Mouse (Mus musculus) liver, postnatal 0 days (tissue): Measurements from ENCODE around the gene Dhps.

Experiments
- CTCF ChIP-seq: sonication (generic); IDR thresholded peaks from 2 replicates; pipeline ENCODE4 v1.5.1; 2016; ENCODE audit warnings: antibody characterized with exemption, low read depth
- EP300 ChIP-seq: IDR thresholded peaks from 2 replicates; pipeline ENCODE4 v1.6.1; 2016; ENCODE audit warnings: antibody characterized with exemption, low read depth, mild to moderate bottlenecking

DNA sequence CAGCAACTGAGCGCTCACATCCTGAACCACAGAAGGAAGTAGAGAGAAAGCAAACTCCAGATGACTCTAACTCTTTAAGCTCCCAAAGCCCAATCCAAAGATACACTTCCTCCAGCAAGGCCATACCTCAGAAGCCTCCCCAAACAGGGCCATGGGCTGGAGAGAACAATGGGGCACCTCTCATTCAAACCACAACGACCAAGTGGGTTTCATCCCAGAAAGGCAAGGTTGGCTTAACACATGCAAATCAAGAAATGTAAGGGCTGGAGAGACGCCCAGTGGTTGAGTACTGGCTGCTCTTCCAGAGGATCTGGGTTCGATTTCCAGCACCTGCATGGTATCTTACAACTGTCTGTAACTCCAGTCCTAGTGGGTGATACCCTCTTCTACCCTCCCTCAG lies 43.9 kb downstream of the Dhps start:
- TF ChIP-seq CTCF = no peak
- TF ChIP-seq EP300 = no peak
